17 mouse cellular contexts compared by ENCODE assay signal in genomic region chr10:42854838-42855237, GRCm38 (mm10). TPM values are rescaled to one million over a fixed set of nuclear protein-coding genes. Genes with fewer than 3 reads are reported as not detected.
DNase-seq lines count a peak whose midpoint lies in the region; ATAC-seq and TF ChIP-seq lines count a peak whose summit lies in the region.
"Had no signal": no experiment of that assay in that cellular context is flagged by ENCODE, and none has a peak within 500 bp of the region (broad histone marks: within the 10 kb centered on the region; RNA-seq: fewer than 3 reads in every experiment).

No protein-coding gene starts in this region.

- H3K27ac ChIP-seq in heart, embryonic 15.5 days, result peak overlapping the region; percentile 2; the same call in 1 of the 2 replicates
- peak overlapping the region; percentile 72; the same call in 1 of the 2 replicates for H3K27ac ChIP-seq in kidney, embryonic 16.5 days (ENCODE audit: low read length)
- no peak overlapping the region for H3K27ac ChIP-seq in kidney, adult 2 months (ENCODE audit: insufficient read depth, low read depth, low read length)
- H3K27ac ChIP-seq in intestine, embryonic 15.5 days, result peak overlapping the region; percentile 24; the same call in 1 of the 2 replicates
- 0 out of 2 replicates have a peak overlapping the region, but pooled peaks have one; percentile 1 for H3K27ac ChIP-seq in stomach, postnatal 0 days (replicated peaks)
- H3K27ac ChIP-seq: embryonic facial prominence, embryonic 15.5 days; limb, embryonic 13.5 days; liver, embryonic 14.5 days; midbrain, embryonic 12.5 days; neural tube, embryonic 12.5 days had no signal

- TF ChIP-seq CTCF in kidney, adult 2 months (conservative IDR thresholded peaks at IDR 0.05; ENCODE audit: insufficient read depth, insufficient read length, low read depth, low read length), result no peak
- TF ChIP-seq CTCF in stomach, postnatal 0 days (IDR thresholded peaks at IDR 0.05; ENCODE audit: low read depth), result no peak

- H3K4me2 ChIP-seq in heart, embryonic 15.5 days, result no peak overlapping the region
- H3K4me2 ChIP-seq in kidney, embryonic 16.5 days (replicated peaks; ENCODE audit: low read depth, low read length), result no peak overlapping the region; the same call in 1 of the 2 replicates
- H3K4me2 ChIP-seq in intestine, embryonic 15.5 days (replicated peaks), result no peak overlapping the region
- H3K4me2 ChIP-seq in stomach, postnatal 0 days (replicated peaks; ENCODE audit: low read depth), result no peak overlapping the region
- H3K4me2 ChIP-seq: embryonic facial prominence, embryonic 15.5 days; limb, embryonic 13.5 days; midbrain, embryonic 12.5 days; neural tube, embryonic 12.5 days had no signal

- no peak for ATAC-seq in heart, embryonic 15.5 days (replicated peaks; ENCODE audit: insufficient number of reproducible peaks, insufficient read depth, low FRiP score, low read depth)
- ATAC-seq in kidney, embryonic 16.5 days (ENCODE audit: low FRiP score, low TSS enrichment), result no peak
- no peak for ATAC-seq in intestine, embryonic 15.5 days
- no peak for ATAC-seq in stomach, postnatal 0 days (ENCODE audit: low FRiP score, low TSS enrichment)
- ATAC-seq in erythroid progenitor cell, adult 5-6 weeks (replicated peaks; ENCODE audit: low FRiP score, poor library complexity, severe bottlenecking), result no peak

- H3K9ac ChIP-seq in heart, embryonic 15.5 days, result no peak overlapping the region
- no peak overlapping the region for H3K9ac ChIP-seq in kidney, embryonic 16.5 days (replicated peaks; ENCODE audit: low read length)
- no peak overlapping the region for H3K9ac ChIP-seq in intestine, embryonic 15.5 days
- H3K9ac ChIP-seq in stomach, postnatal 0 days (ENCODE audit: low read length), result no peak overlapping the region
- H3K9ac ChIP-seq: embryonic facial prominence, embryonic 15.5 days; limb, embryonic 13.5 days; liver, embryonic 14.5 days; midbrain, embryonic 12.5 days; neural tube, embryonic 12.5 days had no signal

- H3K4me3 ChIP-seq in heart, embryonic 15.5 days, result no peak overlapping the region
- no peak overlapping the region for H3K4me3 ChIP-seq in kidney, embryonic 16.5 days (ENCODE audit: low read length)
- H3K4me3 ChIP-seq in kidney, adult 2 months (ENCODE audit: insufficient read depth, low read depth, low read length), result no peak overlapping the region
- no peak overlapping the region for H3K4me3 ChIP-seq in intestine, embryonic 15.5 days (replicated peaks)
- H3K4me3 ChIP-seq in stomach, postnatal 0 days (ENCODE audit: low read depth, low read length), result no peak overlapping the region
- H3K4me3 ChIP-seq: embryonic facial prominence, embryonic 15.5 days; limb, embryonic 13.5 days; midbrain, embryonic 12.5 days; neural tube, embryonic 12.5 days had no signal

- 0 out of 2 replicates have a peak, but pooled peaks cover 5% of the 10 kb centered on the region for H3K27me3 ChIP-seq in heart, embryonic 15.5 days
- H3K27me3 ChIP-seq in kidney, embryonic 16.5 days (ENCODE audit: insufficient read depth, low read length), result no peaks in the 10 kb centered on the region
- H3K27me3 ChIP-seq in kidney, adult 2 months (replicated peaks; ENCODE audit: control insufficient read depth, insufficient read depth, low read length), result no peaks in the 10 kb centered on the region
- no peaks in the 10 kb centered on the region for H3K27me3 ChIP-seq in intestine, embryonic 15.5 days (replicated peaks)
- H3K27me3 ChIP-seq in stomach, postnatal 0 days (ENCODE audit: control insufficient read depth, insufficient read depth, low read length), result no peaks in the 10 kb centered on the region
- H3K27me3 ChIP-seq: embryonic facial prominence, embryonic 15.5 days; limb, embryonic 13.5 days; midbrain, embryonic 12.5 days; neural tube, embryonic 12.5 days had no signal

- H3K36me3 ChIP-seq in heart, embryonic 15.5 days, result no peaks in the 10 kb centered on the region
- no peaks in the 10 kb centered on the region for H3K36me3 ChIP-seq in kidney, embryonic 16.5 days (ENCODE audit: insufficient read depth, low read length)
- no peaks in the 10 kb centered on the region for H3K36me3 ChIP-seq in kidney, adult 2 months (ENCODE audit: control insufficient read depth, insufficient read depth, low read length)
- H3K36me3 ChIP-seq in intestine, embryonic 15.5 days, result no peaks in the 10 kb centered on the region
- no peaks in the 10 kb centered on the region for H3K36me3 ChIP-seq in stomach, postnatal 0 days (ENCODE audit: control insufficient read depth, insufficient read depth, low read length)
- H3K36me3 ChIP-seq: embryonic facial prominence, embryonic 15.5 days; limb, embryonic 13.5 days; midbrain, embryonic 12.5 days; neural tube, embryonic 12.5 days had no signal

- WGBS in heart, embryonic 15.5 days, result 68% methylated on average over 4 of the region's 4 CpGs
- 66% methylated on average over 4 of the region's 4 CpGs for WGBS in kidney, embryonic 16.5 days
- WGBS in kidney, adult 2 months, result 70% methylated on average over 4 of the region's 4 CpGs
- 63% methylated on average over 4 of the region's 4 CpGs for WGBS in intestine, embryonic 15.5 days
- WGBS in stomach, postnatal 0 days, result 62% methylated on average over 4 of the region's 4 CpGs

- H3K4me1 ChIP-seq in heart, embryonic 15.5 days (replicated peaks), result peaks cover 8% of the 10 kb centered on the region; the same call in 1 of the 2 replicates
- H3K4me1 ChIP-seq in kidney, embryonic 16.5 days (ENCODE audit: insufficient read depth, low read length), result peaks cover 5% of the 10 kb centered on the region; the same call in 1 of the 2 replicates
- H3K4me1 ChIP-seq in kidney, adult 2 months (ENCODE audit: control insufficient read depth, insufficient read depth, low read length), result no peaks in the 10 kb centered on the region
- 0 out of 2 replicates have a peak, but pooled peaks cover under 1% of the 10 kb centered on the region for H3K4me1 ChIP-seq in intestine, embryonic 15.5 days (replicated peaks)
- no peaks in the 10 kb centered on the region for H3K4me1 ChIP-seq in stomach, postnatal 0 days (replicated peaks; ENCODE audit: control insufficient read depth, insufficient read depth)

- DNase-seq in heart, adult 8-10 months (ENCODE audit: low spot score), result no peak
- DNase-seq in kidney, adult 2 months, result no peak
- DNase-seq in stomach, postnatal 0 days (ENCODE audit: low spot score), result no peak
- DNase-seq: B cell, adult 2 months; cerebellum, adult 11-12 months; gastrocnemius, postnatal 10 days; right cerebral cortex, postnatal 4 days; thymus, postnatal 36 days had no signal

- no peaks in the 10 kb centered on the region for H3K9me3 ChIP-seq in heart, embryonic 15.5 days (replicated peaks)
- H3K9me3 ChIP-seq in kidney, embryonic 16.5 days (ENCODE audit: low read length), result peaks cover 13% of the 10 kb centered on the region; the same call in 1 of the 2 replicates
- no peaks in the 10 kb centered on the region for H3K9me3 ChIP-seq in intestine, embryonic 15.5 days
- no peaks in the 10 kb centered on the region for H3K9me3 ChIP-seq in stomach, postnatal 0 days (ENCODE audit: control insufficient read depth, low read length)
- H3K9me3 ChIP-seq: embryonic facial prominence, embryonic 15.5 days; midbrain, embryonic 12.5 days; neural tube, embryonic 12.5 days had no signal

- no peak for TF ChIP-seq EP300 in stomach, postnatal 0 days (optimal IDR thresholded peaks at IDR 0.05)

- no peak for TF ChIP-seq POLR2A in kidney, adult 2 months (IDR thresholded peaks at IDR 0.05; ENCODE audit: low read depth, low read length)

RNA-seq across cellular contexts. Expression of gene Scml4, which starts 5.3 kb away (rescaled TPM):
- 0.66 and 1.6 TPM in 2 replicates for polyA plus RNA-seq in heart, embryonic 15.5 days (2015; fragmentation: Nextera tagmentation; extraction: Ambion mirVana)
- total RNA-seq in heart, adult 8-10 months (2022), result 1 to 10 TPM in 1 of 4 experiments, under 1 TPM in 3; 0.69 to 1.9 (median 0.80) TPM
- 1.7 and 1.8 TPM in 2 replicates for polyA plus RNA-seq in kidney, embryonic 16.5 days (2015; fragmentation: Nextera tagmentation; extraction: Ambion mirVana)
- polyA plus RNA-seq in kidney, adult 2 months (2012; rRNA removed), result 1.0 and 2.2 TPM in 2 replicates
- 29.3 TPM in 2 replicates for polyA plus RNA-seq in intestine, embryonic 15.5 days (2015; fragmentation: Nextera tagmentation; extraction: Ambion mirVana)
- polyA plus RNA-seq in stomach, postnatal 0 days (2015; fragmentation: Nextera tagmentation; extraction: Ambion mirVana), result 5.1 and 5.4 TPM in 2 replicates
- total RNA-seq in erythroid progenitor cell, adult 5-6 weeks (2015; ENCODE audit: low replicate concordance), result 2.5 TPM in 1 of 2 replicates, not detected in the other
- total RNA-seq in erythroid progenitor cell, adult 5-6 weeks (2017; ENCODE audit: low replicate concordance), result 1.1 and 2.7 TPM in 2 replicates
